Mouse (Mus musculus) liver, embryonic 14.5 days (tissue): ENCODE data around the gene 4930426L09Rik. TPM values are rescaled to one million over a fixed set of nuclear protein-coding genes. Genes with fewer than 3 reads are reported as not detected.

Source experiments
- ATAC-seq: fragments of 200-750 bp; cut with Nextera tagmentation; 2 replicates; pipeline ENCODE4 v1.8.0; 2017; ENCODE audit warnings: moderate number of reproducible peaks, mild to moderate bottlenecking, moderate library complexity; ENCODE audit not compliant: insufficient read depth
- DNase-seq, 3 experiments: peaks; one replicate each; pipeline ENCODE4 v3.0.0-alpha.2; 2012 to 2013; ENCODE audit warnings: low read depth in 3 of 3, low spot score in 3 of 3
- H3K27ac ChIP-seq: fragments of 300-500 bp; sonication (generic); 2 replicates; pipeline ENCODE4 v1.5.1; 2014; ENCODE audit warnings: moderate library complexity, mild to moderate bottlenecking, control low read depth, inconsistent platforms
- H3K27me3 ChIP-seq: fragments of 300-500 bp; sonication (generic); 2 replicates; pipeline ENCODE4 v1.6.1; 2014; ENCODE audit warnings: mild to moderate bottlenecking, low read length, moderate library complexity; ENCODE audit not compliant: control insufficient read depth, insufficient read depth
- H3K36me3 ChIP-seq: fragments of 300-500 bp; sonication (generic); replicated peaks from 2 replicates; pipeline ENCODE4 v1.6.1; 2014; ENCODE audit warnings: low read depth; ENCODE audit not compliant: control insufficient read depth, insufficient read depth
- H3K4me1 ChIP-seq, 2 experiments: fragments of 200-500 bp in 1 of 2; fragments of 300-500 bp in 1 of 2; sonication (generic) in 1 of 2; replicated peaks; 2 replicates each; pipeline ENCODE4 v1.6.1; 2012 to 2014; ENCODE audit warnings: antibody characterized with exemption in 1 of 2, inconsistent platforms in 1 of 2, low read length in 1 of 2; ENCODE audit not compliant: control insufficient read depth in 2 of 2, insufficient read depth in 2 of 2
- H3K4me2 ChIP-seq: fragments of 300-500 bp; sonication (generic); 2 replicates; pipeline ENCODE4 v1.6.1; 2014; ENCODE audit warnings: low read depth, mild to moderate bottlenecking, control low read depth, moderate library complexity
- H3K4me3 ChIP-seq, 2 experiments: fragments of 200-500 bp in 1 of 2; fragments of 300-500 bp in 1 of 2; sonication (generic) in 1 of 2; 2 replicates each; pipeline ENCODE4 v1.5.1; 2012 to 2014; ENCODE audit warnings: low read depth in 2 of 2, low read length in 2 of 2, mild to moderate bottlenecking in 2 of 2, control low read depth in 1 of 2, inconsistent platforms in 1 of 2, moderate library complexity in 1 of 2; ENCODE audit not compliant: insufficient read depth in 1 of 2
- H3K9ac ChIP-seq: fragments of 300-500 bp; sonication (generic); replicated peaks from 2 replicates; pipeline ENCODE4 v1.6.1; 2014; ENCODE audit warnings: mild to moderate bottlenecking, control low read depth, moderate library complexity
- H3K9me3 ChIP-seq: fragments of 300-500 bp; sonication (generic); 2 replicates; pipeline ENCODE4 v1.6.1; 2016; ENCODE audit warnings: low read length, mixed read lengths; ENCODE audit not compliant: control insufficient read depth
- CTCF ChIP-seq: IDR thresholded peaks from 2 replicates; pipeline ENCODE4 v1.5.1; 2016; ENCODE audit warnings: antibody characterized with exemption, low read depth, control low read depth
- EP300 ChIP-seq: IDR thresholded peaks from 2 replicates; pipeline ENCODE4 v1.6.1; 2016; ENCODE audit warnings: antibody characterized with exemption, low read depth
- whole genome bisulfite sequencing: fragments of 180-500 bp; shearing (Covaris S2); extraction: QIAGEN DNeasy Blood & Tissue Kit; methylation state at CpG from one replicate; pipeline ENCODE4 v1.1.7; 2014; ENCODE audit not compliant: insufficient replicate concordance; 5-methylcytosine and 5-hydroxymethylcytosine counted together
- polyA plus RNA-seq, 2 experiments: library from polyadenylated mRNA; depleted of rRNA in 1 of 2; stranded (reverse) in 1 of 2; unstranded in 1 of 2; fragments of >200 nt; fragmentation: Nextera tagmentation in 1 of 2; extraction: Ambion mirVana in 1 of 2; gene quantifications; 2 replicates each; pipeline versions ENCODE4 v1.2.1 to v1.2.3; 2012 to 2014

Gene 4930426L09Rik
- polyA plus RNA-seq (2012; rRNA removed) (0.22 and 0.28 TPM in 2 replicates), polyA plus RNA-seq (2014; fragmentation: Nextera tagmentation; extraction: Ambion mirVana) (0.22 and 0.28 TPM in 2 replicates)

DNA sequence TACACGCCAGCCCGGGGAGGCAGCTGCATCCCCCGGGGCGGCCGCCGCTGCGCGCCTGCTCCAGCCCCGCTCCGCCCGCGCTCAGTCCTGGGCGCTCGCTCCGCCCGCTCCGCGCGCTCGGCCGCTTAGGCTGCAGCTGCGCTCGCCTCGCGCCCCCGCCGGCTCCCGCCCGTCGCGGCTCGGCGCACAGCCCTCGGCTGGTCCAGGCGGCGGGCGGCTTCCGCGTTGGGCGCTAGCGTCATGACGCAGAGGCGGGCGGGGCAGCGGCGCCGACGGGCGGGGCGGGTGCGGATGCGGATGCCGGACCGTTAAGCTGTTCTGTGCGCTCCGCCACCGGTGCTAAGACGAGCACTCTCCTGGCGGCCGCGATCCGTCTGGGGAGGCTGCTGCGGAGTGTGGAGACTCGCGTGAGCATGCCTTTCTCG, at the start of gene 4930426L09Rik, which contains the start of gene Pip4k2a:
Gene 4930426L09Rik, plus strand, starts transcription at position 290 of the 425 bp plus-strand sequence.
Gene Pip4k2a, minus strand, starts transcription at position 73 of the 425 bp plus-strand sequence.
- peaks cover 25 to 30% of the 10 kb centered on the region in 2 experiments for H3K4me1 ChIP-seq
- peak within 1 kb of the TSS; percentile 83 to 85 for H3K4me3 ChIP-seq
- peak; percentile 83 to 85 (median 85) for DNase-seq
- TF ChIP-seq EP300 (no peak), CTCF (peak; percentile 33)
- H3K4me2 ChIP-seq: peak within 1 kb of the TSS; percentile 93
- peak; percentile 95 for ATAC-seq
- WGBS: under 1% methylated on average over 62 of the region's 66 CpGs
- no peaks in the 10 kb centered on the region for H3K27me3 ChIP-seq
- H3K27ac ChIP-seq: peak within 1 kb of the TSS; percentile 88
- peak within 1 kb of the TSS; percentile 95 for H3K9ac ChIP-seq
- no peaks in the 10 kb centered on the region for H3K36me3 ChIP-seq
- H3K9me3 ChIP-seq: no peaks in the 10 kb centered on the region

DNA sequence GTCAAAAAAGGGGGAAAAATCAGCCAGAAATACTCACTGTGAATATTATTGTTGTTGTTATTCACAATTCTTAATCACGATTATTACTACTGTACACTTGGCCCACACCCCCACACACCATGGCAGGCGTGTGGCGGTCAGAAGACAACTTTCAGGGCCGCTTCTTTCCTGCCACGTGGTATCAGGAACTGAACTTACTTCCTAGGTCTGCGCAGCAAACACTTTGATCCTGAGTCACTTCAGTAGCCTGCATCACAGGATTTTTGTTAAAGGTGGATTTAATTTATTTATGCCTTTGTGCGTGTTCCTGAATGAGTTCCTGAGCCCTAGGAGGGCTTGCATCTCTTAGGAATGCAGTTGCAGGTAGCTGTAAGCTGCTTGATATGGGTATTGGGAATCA, 49.4 kb upstream of the 4930426L09Rik start:
- H3K9ac ChIP-seq: no peak overlapping the region
- H3K27ac ChIP-seq: no peak overlapping the region
- ATAC-seq (no peak), DNase-seq (no peak)
- 31% methylated on average over 7 of the region's 7 CpGs for WGBS
- peaks cover 26 to 46% of the 10 kb centered on the region in 2 experiments for H3K4me1 ChIP-seq
- H3K36me3 ChIP-seq: no peaks in the 10 kb centered on the region
- TF ChIP-seq EP300 (no peak), CTCF (no peak)
- no peak overlapping the region for H3K4me2 ChIP-seq
- no peaks in the 10 kb centered on the region for H3K9me3 ChIP-seq
- H3K4me3 ChIP-seq: no peak overlapping the region
- no peaks in the 10 kb centered on the region for H3K27me3 ChIP-seq

DNA sequence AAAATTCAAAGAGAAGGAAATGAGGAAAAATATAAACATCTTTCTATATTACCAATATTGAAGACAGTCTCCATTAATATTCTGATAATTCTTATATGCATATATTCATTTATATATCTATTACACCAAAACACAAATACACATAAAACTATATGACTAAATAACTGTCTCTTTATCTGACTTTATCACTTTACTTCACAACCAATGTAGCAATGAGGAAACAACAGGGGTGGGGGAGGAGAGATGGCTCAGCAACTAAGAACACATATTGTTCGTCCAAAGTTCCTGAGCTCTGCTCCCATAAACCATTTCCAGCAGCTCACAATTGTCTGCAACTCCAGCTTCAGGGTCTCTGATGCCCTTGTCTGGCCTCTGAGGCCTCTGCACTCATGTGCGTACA, 47.4 kb upstream of the 4930426L09Rik start:
- ATAC-seq: no peak
- 30% methylated on average over 2 of the region's 2 CpGs for WGBS
- H3K9me3 ChIP-seq: no peaks in the 10 kb centered on the region
- H3K27ac ChIP-seq: no peak overlapping the region
- no peak overlapping the region for H3K4me3 ChIP-seq
- no peak for DNase-seq
- no peak for TF ChIP-seq CTCF
- TF ChIP-seq EP300: no peak
- peaks cover 46 to 53% of the 10 kb centered on the region in 2 experiments for H3K4me1 ChIP-seq
- H3K4me2 ChIP-seq: no peak overlapping the region
- no peaks in the 10 kb centered on the region for H3K36me3 ChIP-seq
- H3K27me3 ChIP-seq: no peaks in the 10 kb centered on the region
- H3K9ac ChIP-seq: no peak overlapping the region

DNA sequence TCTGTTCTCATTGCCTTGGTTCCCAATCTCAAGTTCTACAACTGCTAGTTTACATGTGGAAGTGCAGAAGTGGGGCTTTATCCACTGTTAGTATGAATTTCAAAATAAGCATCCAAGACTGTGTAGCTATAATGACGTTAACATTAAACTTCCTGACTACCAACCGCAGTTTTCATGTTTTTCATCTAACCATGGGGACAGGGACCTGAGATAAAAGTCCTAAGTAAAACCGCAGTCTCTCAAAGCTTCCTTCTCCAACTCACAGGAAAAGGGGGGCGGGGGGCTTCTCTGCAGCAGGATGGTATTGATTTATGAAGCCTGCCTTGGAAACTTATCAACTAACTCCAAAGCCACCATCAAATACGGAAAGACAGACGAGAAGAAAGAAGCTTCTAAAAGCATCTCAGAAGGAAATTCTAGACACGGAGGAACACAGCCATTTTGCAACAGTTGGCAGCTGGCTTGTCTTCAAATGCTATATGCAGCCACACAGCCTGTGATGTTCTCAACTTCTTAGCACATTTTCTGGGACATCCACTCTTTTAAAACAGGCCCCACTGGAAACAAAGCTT, 46.0 kb upstream of the 4930426L09Rik start:
- WGBS: 3% methylated on average over 7 of the region's 7 CpGs
- H3K36me3 ChIP-seq: no peaks in the 10 kb centered on the region
- peak overlapping the region; percentile 63 for H3K27ac ChIP-seq
- H3K9ac ChIP-seq: peak overlapping the region; percentile 57
- H3K9me3 ChIP-seq: no peaks in the 10 kb centered on the region
- DNase-seq: no peak
- no peaks in the 10 kb centered on the region for H3K27me3 ChIP-seq
- H3K4me3 ChIP-seq: no peak overlapping the region
- H3K4me1 ChIP-seq: peaks cover 57 to 60% of the 10 kb centered on the region in 2 experiments
- peak overlapping the region; percentile 53 for H3K4me2 ChIP-seq
- 0 out of 2 replicates have a peak, but pooled peaks have one; percentile 6 for ATAC-seq
- TF ChIP-seq EP300 (no peak), CTCF (no peak)

DNA sequence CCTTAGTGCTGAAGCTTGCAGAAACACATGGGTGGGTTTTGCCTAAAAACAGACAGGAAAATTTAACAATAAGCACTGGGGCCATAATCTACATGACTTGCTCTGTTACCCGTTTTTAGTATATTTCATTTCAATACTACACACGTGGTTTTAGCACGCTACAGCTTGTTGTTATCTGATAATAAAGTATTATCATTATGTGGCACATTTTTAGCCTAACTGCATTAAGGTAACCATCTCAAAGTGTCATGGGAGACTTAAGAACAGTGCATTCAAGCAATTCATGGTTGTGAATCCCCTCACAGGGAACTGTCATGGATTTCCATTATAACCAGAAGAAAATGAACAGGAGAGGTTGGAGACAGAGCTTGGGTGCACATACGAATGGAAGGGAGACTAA, 43.7 kb upstream of the 4930426L09Rik start:
- peak overlapping the region; percentile 12; the same call in 1 of the 2 replicates for H3K27ac ChIP-seq
- DNase-seq: no peak
- 15% methylated on average over 4 of the region's 4 CpGs for WGBS
- H3K9me3 ChIP-seq: no peaks in the 10 kb centered on the region
- peak overlapping the region; percentile 52 for H3K4me2 ChIP-seq
- H3K4me1 ChIP-seq: peaks cover 66 to 74% of the 10 kb centered on the region in 2 experiments
- TF ChIP-seq CTCF: no peak
- peak; percentile 82 for TF ChIP-seq EP300
- peak; percentile 71 for ATAC-seq
- H3K4me3 ChIP-seq: no peak overlapping the region
- H3K27me3 ChIP-seq: no peaks in the 10 kb centered on the region
- no peaks in the 10 kb centered on the region for H3K36me3 ChIP-seq
- H3K9ac ChIP-seq: no peak overlapping the region; the same call in 1 of the 2 replicates
